10 mouse cellular contexts compared by ENCODE assay signal in genomic region chr12:5157021-5157681, GRCm38 (mm10).
DNase-seq lines count a peak whose midpoint lies in the region; ATAC-seq and TF ChIP-seq lines count a peak whose summit lies in the region.
"Had no signal": no experiment of that assay in that cellular context is flagged by ENCODE, and none has a peak within 500 bp of the region (broad histone marks: within the 10 kb centered on the region; RNA-seq: fewer than 3 reads in every experiment).

No protein-coding gene starts in this region.

- ATAC-seq in forebrain, postnatal 0 days = peak; percentile 84

- peak; percentile 61 for DNase-seq in kidney, adult 11 months
- no peak for DNase-seq in kidney, postnatal 14 days
- DNase-seq in forebrain, postnatal 0 days = peak; percentile 54
- DNase-seq in frontal cortex, postnatal 36 days (ENCODE audit: low spot score in 2 of 2) = peak; percentile 71 to 80
- DNase-seq in left cerebral cortex, postnatal 25 days (ENCODE audit: low spot score in 2 of 2) = peak; percentile 59 to 93
- DNase-seq in urinary bladder, postnatal 36 days (ENCODE audit: low spot score in 2 of 2) = no peak
- DNase-seq in lung, adult 18-20 months = no peak
- DNase-seq: adrenal gland, adult 8-10 months had no signal

- H3K27ac ChIP-seq in forebrain, postnatal 0 days (ENCODE audit: low read depth, low read length) = 0 out of 2 replicates have a peak overlapping the region, but pooled peaks have one; percentile 9

- H3K9me3 ChIP-seq in forebrain, postnatal 0 days (ENCODE audit: low read length) = no peaks in the 10 kb centered on the region

- no peaks in the 10 kb centered on the region for H3K27me3 ChIP-seq in forebrain, postnatal 0 days (ENCODE audit: insufficient read depth, low read length)

- TF ChIP-seq CTCF in forebrain, postnatal 0 days (IDR thresholded peaks at IDR 0.05; ENCODE audit: low read depth) = no peak

- H3K4me2 ChIP-seq in forebrain, postnatal 0 days (ENCODE audit: low read depth) = no peak overlapping the region

- H3K4me1 ChIP-seq in forebrain, postnatal 0 days (ENCODE audit: insufficient read depth) = no peaks in the 10 kb centered on the region

- WGBS in forebrain, postnatal 0 days = 71% methylated on average over 6 of the region's 6 CpGs

- H3K4me3 ChIP-seq in forebrain, postnatal 0 days (ENCODE audit: low read depth, low read length) = no peak overlapping the region
- H3K4me3 ChIP-seq: myocyte had no signal

- intact Hi-C loops in left cerebral cortex, postnatal 25 days (cut with DNase I) = loop anchor here (1.0 to 5.0 kb wide), 3 partner anchors 31 to 112 kb away; no protein-coding TSS in a partner anchor

- H3K9ac ChIP-seq in forebrain, postnatal 0 days = no peak overlapping the region

- no peaks in the 10 kb centered on the region for H3K36me3 ChIP-seq in forebrain, postnatal 0 days (ENCODE audit: insufficient read depth)
- H3K36me3 ChIP-seq: G1E had no signal

Comparison
In these comparisons a context has a peak if more than half of its experiments do, and no peak if none do; other contexts are left out.
1. DNase-seq: peak in kidney, adult 11 months (single experiment), forebrain, postnatal 0 days (single experiment), frontal cortex, postnatal 36 days (2 of 2) and left cerebral cortex, postnatal 25 days (2 of 2); none in kidney, postnatal 14 days (single experiment), urinary bladder, postnatal 36 days (0 of 2) and lung, adult 18-20 months (0 of 2).